Mouse (Mus musculus) right cerebral cortex, adult 18-20 months (tissue): Measurements from ENCODE around the gene Ankrd9.

ENCODE experiments used
- DNase-seq: peaks from one replicate; pipeline ENCODE4 v3.0.0; 2022; ENCODE audit warnings: mixed read lengths

Ankrd9 gene

GRCm38 (mm10) chr12:110989409-110989808, 10.6 kb upstream of the Ankrd9 start:
- DNase-seq = no peak

GRCm38 (mm10) chr12:110986536-110987425, 7.9 kb upstream of the Ankrd9 start:
- no peak for DNase-seq

- no peak for DNase-seq
These were observed 6.3 kb upstream of the Ankrd9 start for GRCm38 (mm10) chr12:110985141-110985540.

GRCm38 (mm10) chr12:110984598-110984997, 5.8 kb upstream of the Ankrd9 start:
- no peak for DNase-seq

- no peak for DNase-seq
These were observed 4.9 kb upstream of the Ankrd9 start for GRCm38 (mm10) chr12:110983714-110984113.

GRCm38 (mm10) chr12:110983083-110983482, 4.2 kb upstream of the Ankrd9 start:
- no peak for DNase-seq

GRCm38 (mm10) chr12:110981736-110982135, 2.9 kb upstream of the Ankrd9 start:
- DNase-seq = no peak

GRCm38 (mm10) chr12:110979808-110980207, 968 bp upstream of the Ankrd9 start:
- DNase-seq = no peak

GRCm38 (mm10) chr12:110977896-110978606, 789 bp downstream of the Ankrd9 start:
- DNase-seq = no peak

GRCm38 (mm10) chr12:110977345-110977733, 1.5 kb downstream of the Ankrd9 start:
- no peak for DNase-seq

GRCm38 (mm10) chr12:110976589-110977344, 2.1 kb downstream of the Ankrd9 start:
- DNase-seq = no peak

GRCm38 (mm10) chr12:110975838-110976468, 2.9 kb downstream of the Ankrd9 start:
- no peak for DNase-seq

- no peak for DNase-seq
These were observed 3.5 kb downstream of the Ankrd9 start for GRCm38 (mm10) chr12:110975385-110975784.

- DNase-seq = no peak
These were observed 4.1 kb downstream of the Ankrd9 start for GRCm38 (mm10) chr12:110974726-110975125.

GRCm38 (mm10) chr12:110974295-110974694, 4.5 kb downstream of the Ankrd9 start:
- no peak for DNase-seq

- DNase-seq = no peak
These were observed 5.0 kb downstream of the Ankrd9 start for GRCm38 (mm10) chr12:110973829-110974228.

GRCm38 (mm10) chr12:110971972-110972371, 6.9 kb downstream of the Ankrd9 start:
- DNase-seq = no peak

- no peak for DNase-seq
These were observed 8.4 kb downstream of the Ankrd9 start for GRCm38 (mm10) chr12:110970408-110970807.

GRCm38 (mm10) chr12:110967146-110967545, 11.7 kb downstream of the Ankrd9 start:
- no peak for DNase-seq

GRCm38 (mm10) chr12:110966079-110966478, 12.8 kb downstream of the Ankrd9 start:
- DNase-seq = no peak

- DNase-seq = no peak
These were observed 13.3 kb downstream of the Ankrd9 start for GRCm38 (mm10) chr12:110965500-110965899.

GRCm38 (mm10) chr12:110961973-110962372, 16.9 kb downstream of the Ankrd9 start:
- DNase-seq = no peak
